Comparison of ENCODE assay signal across 20 mouse cellular contexts in genomic region chr14:59447981-59448380, GRCm38 (mm10). TPM values are rescaled to one million over a fixed set of nuclear protein-coding genes. Genes with fewer than 3 reads are reported as not detected.
DNase-seq lines count a peak whose midpoint lies in the region; ATAC-seq and TF ChIP-seq lines count a peak whose summit lies in the region.
"Had no signal": no experiment of that assay in that cellular context is flagged by ENCODE, and none has a peak within 500 bp of the region (broad histone marks: within the 10 kb centered on the region; RNA-seq: fewer than 3 reads in every experiment).

No protein-coding gene starts in this region.

- H3K4me3 ChIP-seq in kidney, adult 2 months (ENCODE audit: insufficient read depth, low read depth, low read length): no peak overlapping the region
- no peak overlapping the region for H3K4me3 ChIP-seq in lung, embryonic 14.5 days (ENCODE audit: low read depth, low read length)
- H3K4me3 ChIP-seq: heart, embryonic 13.5 days; hindbrain, embryonic 10.5 days; liver, embryonic 15.5 days; neural tube, embryonic 13.5 days had no signal

- DNase-seq in kidney, adult 2 months: peak; percentile 85
- DNase-seq in kidney, adult 18-20 months: no peak
- peak; percentile 66 for DNase-seq in lung, embryonic 14.5 days
- DNase-seq in lung, postnatal 25 days (ENCODE audit: low spot score): no peak
- peak; percentile 50 for DNase-seq in brain, embryonic 14.5 days (ENCODE audit: low read depth)
- peak; percentile 63 to 78 for DNase-seq in kidney, postnatal 36 days
- no peak for DNase-seq in yolk sac, embryonic 10.5 days (ENCODE audit: low spot score)
- DNase-seq: adrenal gland, postnatal 10 days; cerebellum, adult 11-12 months; cerebellum, postnatal 25 days; embryo, embryonic 11 days; layer of hippocampus, adult 9-11 months; midbrain, embryonic 14.5 days; right cerebral cortex, adult 18-20 months had no signal

- H3K36me3 ChIP-seq in kidney, adult 2 months (ENCODE audit: control insufficient read depth, insufficient read depth, low read length): no peaks in the 10 kb centered on the region
- H3K36me3 ChIP-seq in lung, embryonic 14.5 days (ENCODE audit: insufficient read depth): no peaks in the 10 kb centered on the region
- H3K36me3 ChIP-seq: hindbrain, embryonic 10.5 days; liver, embryonic 15.5 days; neural tube, embryonic 13.5 days had no signal

- no peak for TF ChIP-seq CTCF in kidney, adult 2 months (conservative IDR thresholded peaks at IDR 0.05; ENCODE audit: insufficient read depth, insufficient read length, low read depth, low read length)
- TF ChIP-seq CTCF in lung, embryonic 14.5 days (IDR thresholded peaks at IDR 0.05; ENCODE audit: low read depth): no peak
- TF ChIP-seq CTCF in brain, embryonic 14.5 days (IDR thresholded peaks at IDR 0.05; ENCODE audit: borderline replicate concordance, extremely low read depth, insufficient read depth, insufficient read length): no peak

- H3K9ac ChIP-seq in lung, embryonic 14.5 days: no peak overlapping the region
- H3K9ac ChIP-seq: heart, embryonic 13.5 days; liver, embryonic 15.5 days; neural tube, embryonic 13.5 days had no signal

- peaks cover 4% of the 10 kb centered on the region; the same call in 1 of the 2 replicates for H3K4me1 ChIP-seq in kidney, adult 2 months (ENCODE audit: control insufficient read depth, insufficient read depth, low read length)
- H3K4me1 ChIP-seq in lung, embryonic 14.5 days (ENCODE audit: insufficient read depth): no peaks in the 10 kb centered on the region
- H3K4me1 ChIP-seq: hindbrain, embryonic 10.5 days; neural tube, embryonic 13.5 days had no signal

- no peak overlapping the region for H3K27ac ChIP-seq in kidney, adult 2 months (ENCODE audit: insufficient read depth, low read depth, low read length)
- no peak overlapping the region for H3K27ac ChIP-seq in lung, embryonic 14.5 days (ENCODE audit: low read depth)
- H3K27ac ChIP-seq: hindbrain, embryonic 10.5 days; kidney, postnatal 0 days; liver, embryonic 15.5 days; neural tube, embryonic 13.5 days had no signal

- no peaks in the 10 kb centered on the region for H3K27me3 ChIP-seq in kidney, adult 2 months (replicated peaks; ENCODE audit: control insufficient read depth, insufficient read depth, low read length)
- H3K27me3 ChIP-seq in lung, embryonic 14.5 days (ENCODE audit: insufficient read depth, low read length): no peaks in the 10 kb centered on the region
- H3K27me3 ChIP-seq: heart, embryonic 13.5 days; liver, embryonic 15.5 days; neural tube, embryonic 13.5 days; Patski had no signal

- peaks cover 5% of the 10 kb centered on the region; the same call in 1 of the 2 replicates for H3K9me3 ChIP-seq in lung, embryonic 14.5 days (ENCODE audit: low read depth, low read length)
- H3K9me3 ChIP-seq: liver, embryonic 15.5 days had no signal

- ATAC-seq in lung, embryonic 14.5 days (ENCODE audit: insufficient read depth): no peak
- ATAC-seq: Patski had no signal

- no peak overlapping the region for H3K4me2 ChIP-seq in lung, embryonic 14.5 days
- H3K4me2 ChIP-seq: heart, embryonic 13.5 days; liver, embryonic 15.5 days; neural tube, embryonic 13.5 days had no signal

- no peak for TF ChIP-seq POLR2A in kidney, adult 2 months (IDR thresholded peaks at IDR 0.05; ENCODE audit: low read depth, low read length)
- TF ChIP-seq POLR2A in brain, embryonic 14.5 days (IDR thresholded peaks at IDR 0.05; ENCODE audit: borderline replicate concordance, extremely low read depth, insufficient read depth, insufficient read length, poor library complexity, severe bottlenecking): no peak

RNA-seq across cellular contexts. Expression of gene Cab39l, which starts 7.2 kb away (rescaled TPM):
- 19.9 and 24.6 TPM in 2 replicates for polyA plus RNA-seq in kidney, adult 2 months (2012; rRNA removed)
- polyA plus RNA-seq in lung, embryonic 14.5 days (2014; fragmentation: Nextera tagmentation; extraction: Ambion mirVana): 44.6 and 44.8 TPM in 2 replicates
- 7.8 and 12.4 TPM in 2 replicates for polyA plus RNA-seq in brain, embryonic 14.5 days (2012; rRNA removed)

RNA-seq across cellular contexts. Expression of gene Setdb2, which starts 7.3 kb away (rescaled TPM):
- 4.9 and 5.5 TPM in 2 replicates for polyA plus RNA-seq in kidney, adult 2 months (2012; rRNA removed)
- polyA plus RNA-seq in lung, embryonic 14.5 days (2014; fragmentation: Nextera tagmentation; extraction: Ambion mirVana): 14.1 and 14.9 TPM in 2 replicates
- 5.1 and 5.4 TPM in 2 replicates for polyA plus RNA-seq in brain, embryonic 14.5 days (2012; rRNA removed)

RNA-seq across cellular contexts. Expression of gene Phf11c, which starts 52.8 kb away (rescaled TPM):
- polyA plus RNA-seq in kidney, adult 2 months (2012; rRNA removed): 0.52 and 0.77 TPM in 2 replicates
- polyA plus RNA-seq in lung, embryonic 14.5 days (2014; fragmentation: Nextera tagmentation; extraction: Ambion mirVana): 1.1 TPM in 2 replicates
- polyA plus RNA-seq in brain, embryonic 14.5 days (2012; rRNA removed): 0.92 and 1.1 TPM in 2 replicates

Comparison
In these comparisons a context has a peak if more than half of its experiments do, and no peak if none do; other contexts are left out.
1. DNase-seq: peak in kidney, adult 2 months (single experiment), lung, embryonic 14.5 days (single experiment), brain, embryonic 14.5 days (single experiment) and kidney, postnatal 36 days (2 of 2); none in kidney, adult 18-20 months (single experiment), lung, postnatal 25 days (single experiment) and yolk sac, embryonic 10.5 days (single experiment).